Mouse (Mus musculus) embryonic fibroblast, embryonic 13.5 days (primary cell): Measurements from ENCODE around the gene Calcoco2.
"Not testable (repeated sequence)": the region's sequence is repeated elsewhere in the genome, so short reads cannot be mapped to it uniquely, and the experiment has no call there.

Experiments used
- CTCF ChIP-seq: IDR thresholded peaks from 2 replicates; pipeline ENCODE4 v1.5.1; 2011; ENCODE audit warnings: mild to moderate bottlenecking, control low read depth, low read length, moderate library complexity, borderline replicate concordance; ENCODE audit not compliant: insufficient read depth
- POLR2A ChIP-seq: IDR thresholded peaks from 2 replicates; pipeline ENCODE4 v1.6.1; 2011; ENCODE audit warnings: low read depth, mild to moderate bottlenecking, control low read depth, low read length, moderate library complexity

GRCm38 (mm10) chr11:96122806-96123205 lies 11.0 kb upstream of the Calcoco2 start:
- TF ChIP-seq CTCF, POLR2A: not testable (repeated sequence)
